Mouse (Mus musculus) layer of hippocampus, postnatal 10 days (tissue): ENCODE results near the gene Polr2f. TPM values are rescaled to one million over a fixed set of nuclear protein-coding genes. Genes with fewer than 3 reads are reported as not detected.

Experiments
- DNase-seq, 2 experiments: peaks; one replicate each; pipeline ENCODE4 v3.0.0; 2021; ENCODE audit warnings: low spot score in 2 of 2
- total RNA-seq, 2 experiments: library from RNA; stranded (reverse); gene quantifications; 2 replicates each; pipeline ENCODE4 v1.2.3; 2021

Gene Polr2f
- total RNA-seq, 2 experiments from 2014 or later: 120 to 138 TPM

- DNase-seq: peak; percentile 43 to 50
Observed at GRCm38 (mm10) chr15:79151881-79152280, 11.1 kb downstream of the Polr2f start.

- no peak for DNase-seq
Observed at GRCm38 (mm10) chr15:79152709-79153108, 11.9 kb downstream of the Polr2f start.

GRCm38 (mm10) chr15:79155572-79155971, 14.8 kb downstream of the Polr2f start:
- no peak for DNase-seq

- DNase-seq: no peak
Observed at GRCm38 (mm10) chr15:79162301-79162700, 21.5 kb downstream of the Polr2f start.

- DNase-seq: no peak
Observed at GRCm38 (mm10) chr15:79162822-79163221, 22.0 kb downstream of the Polr2f start.

GRCm38 (mm10) chr15:79164251-79164650, 23.4 kb downstream of the Polr2f start:
- DNase-seq: no peak

GRCm38 (mm10) chr15:79165140-79165539, 24.3 kb downstream of the Polr2f start, which contains the start of gene Sox10:
Gene Sox10, minus strand, starts transcription at chr15:79165240.
- DNase-seq: no peak

- DNase-seq: no peak
Observed at GRCm38 (mm10) chr15:79166712-79167111, 25.9 kb downstream of the Polr2f start.

- DNase-seq: no peak
Observed at GRCm38 (mm10) chr15:79176905-79177304, 36.1 kb downstream of the Polr2f start.

- no peak for DNase-seq
Observed at GRCm38 (mm10) chr15:79185213-79185612, 44.4 kb downstream of the Polr2f start.

- DNase-seq: no peak
Observed at GRCm38 (mm10) chr15:79187819-79188218, 47.0 kb downstream of the Polr2f start.

GRCm38 (mm10) chr15:79191426-79191825, 50.6 kb downstream of the Polr2f start:
- DNase-seq: no peak

- peak in 1 of 2 experiments; percentile 28 for DNase-seq
Observed at GRCm38 (mm10) chr15:79192450-79192849, 51.6 kb downstream of the Polr2f start.

- peak; percentile 66 to 72 for DNase-seq
Observed at GRCm38 (mm10) chr15:79192885-79193845, 52.4 kb downstream of the Polr2f start.

- DNase-seq: no peak
Observed at GRCm38 (mm10) chr15:79194048-79194447, 53.2 kb downstream of the Polr2f start.

GRCm38 (mm10) chr15:79194946-79195345, 54.1 kb downstream of the Polr2f start:
- DNase-seq: no peak

GRCm38 (mm10) chr15:79195492-79195891, 54.7 kb downstream of the Polr2f start:
- no peak for DNase-seq

- no peak for DNase-seq
Observed at GRCm38 (mm10) chr15:79199390-79199976, 58.7 kb downstream of the Polr2f start.
